Mouse (Mus musculus) olfactory bulb, adult 2 months (tissue): ENCODE results near the gene Als2cl. TPM values are rescaled to one million over a fixed set of nuclear protein-coding genes. Genes with fewer than 3 reads are reported as not detected.

Experiments used
- H3K27ac ChIP-seq: fragments of 200-500 bp; 2 replicates; pipeline ENCODE4 v1.5.1; 2012; ENCODE audit warnings: low read depth, low read length; ENCODE audit not compliant: insufficient read depth
- H3K4me1 ChIP-seq: fragments of 200-500 bp; 2 replicates; pipeline ENCODE4 v1.6.1; 2012; ENCODE audit warnings: low read length; ENCODE audit not compliant: control insufficient read depth, insufficient read depth
- H3K4me3 ChIP-seq: fragments of 200-500 bp; 2 replicates; pipeline ENCODE4 v1.5.1; 2012; ENCODE audit warnings: mild to moderate bottlenecking, low read depth, low read length, moderate library complexity; ENCODE audit not compliant: insufficient read depth
- CTCF ChIP-seq: fragments of 200-500 bp; IDR thresholded peaks from 2 replicates; pipeline ENCODE4 v1.5.1; 2012; ENCODE audit warnings: low read depth, mild to moderate bottlenecking, low read length, moderate library complexity; ENCODE audit not compliant: insufficient read depth
- POLR2A ChIP-seq: fragments of 200-500 bp; IDR thresholded peaks from 2 replicates; pipeline ENCODE4 v1.6.1; 2012; ENCODE audit warnings: mild to moderate bottlenecking, low read depth, low read length, moderate library complexity; ENCODE audit not compliant: insufficient read depth
- WGBS: fragments of 180-500 bp; shearing (Covaris S2); methylation state at CpG from one replicate; pipeline ENCODE4 v1.1.7; 2018; 5-methylcytosine and 5-hydroxymethylcytosine counted together
- polyA plus RNA-seq: library from polyadenylated mRNA; stranded (reverse); fragments of >200 nt; gene quantifications from 2 replicates; pipeline ENCODE4 v1.2.4, GENCODE M21; 2012; ENCODE audit warnings: low replicate concordance; ENCODE audit not compliant: missing spikeins, insufficient read depth, insufficient read length

The Als2cl gene
- polyA plus RNA-seq, 1 experiment: not detected

DNA sequence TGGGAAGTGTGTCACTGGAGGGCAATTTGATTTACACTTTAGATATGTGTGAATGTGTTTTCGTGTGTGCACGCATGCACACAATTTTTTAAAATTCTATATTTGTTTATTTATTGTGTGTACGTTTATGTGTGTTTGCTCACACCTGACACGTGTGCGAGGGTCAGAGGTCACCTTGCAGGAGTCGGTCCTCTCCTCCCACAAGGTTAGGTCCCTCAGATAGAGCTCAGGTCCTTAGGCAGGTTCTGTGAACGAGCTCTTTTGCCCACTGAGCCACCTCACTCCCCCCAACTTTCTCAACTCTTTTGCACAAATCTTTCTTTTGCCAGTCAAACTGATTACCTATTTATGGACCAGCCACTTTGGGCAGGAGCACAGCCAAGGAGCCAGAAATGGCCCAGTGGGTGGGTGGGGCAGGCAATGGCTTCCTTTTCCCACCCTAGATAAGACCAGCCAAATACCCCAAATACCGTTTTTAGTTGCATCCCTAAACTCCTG is 69.2 kb downstream of the Als2cl start:
- WGBS: 89% methylated on average over 8 of the region's 8 CpGs
- no peak overlapping the region for H3K4me3 ChIP-seq
- no peak for TF ChIP-seq POLR2A
- no peak for TF ChIP-seq CTCF
- no peak overlapping the region for H3K27ac ChIP-seq
- H3K4me1 ChIP-seq: peaks cover 5% of the 10 kb centered on the region; the same call in 1 of the 2 replicates

- H3K4me3 ChIP-seq: no peak overlapping the region
- H3K27ac ChIP-seq: no peak overlapping the region
- peaks cover 5% of the 10 kb centered on the region; the same call in 1 of the 2 replicates for H3K4me1 ChIP-seq
- over 99% methylated on average over 3 of the region's 3 CpGs for WGBS
- TF ChIP-seq CTCF: no peak
- no peak for TF ChIP-seq POLR2A
These were observed 70.4 kb downstream of the Als2cl start for GRCm38 (mm10) chr9:110950109-110950508.

Other genes starting within 250 kb of the Als2cl start
- gene Nbeal2, start 225.7 kb upstream of the Als2cl start, polyA plus RNA-seq: not detected in 2 replicates
- not detected in 2 replicates for gene Ccdc12, start 223.4 kb upstream of the Als2cl start, polyA plus RNA-seq
- not detected in 2 replicates for gene Myl3, start 138.0 kb upstream of the Als2cl start, polyA plus RNA-seq
- gene Pth1r, start 132.7 kb upstream of the Als2cl start, polyA plus RNA-seq: not detected in 2 replicates
- not detected in 2 replicates for gene Prss42, start 81.7 kb upstream of the Als2cl start, polyA plus RNA-seq
- not detected in 2 replicates for gene Prss44, start 65.9 kb upstream of the Als2cl start, polyA plus RNA-seq
- gene Prss43, start 53.2 kb upstream of the Als2cl start, polyA plus RNA-seq: not detected in 2 replicates
- gene Prss45, start 45.3 kb upstream of the Als2cl start, polyA plus RNA-seq: not detected in 2 replicates
- not detected in 2 replicates for gene Prss46, start 35.4 kb upstream of the Als2cl start, polyA plus RNA-seq
- not detected in 2 replicates for gene Prss50, start 21.9 kb upstream of the Als2cl start, polyA plus RNA-seq
- gene Tmie, start 243 bp downstream of the Als2cl start, polyA plus RNA-seq: not detected in 2 replicates
- gene Fam240a, start 37.0 kb downstream of the Als2cl start, polyA plus RNA-seq: not detected in 2 replicates
- gene Tdgf1, start 66.3 kb downstream of the Als2cl start, polyA plus RNA-seq: not detected in 2 replicates
- not detected in 2 replicates for gene Lrrc2, start 71.7 kb downstream of the Als2cl start, polyA plus RNA-seq
- gene Rtp3, start 110.7 kb downstream of the Als2cl start, polyA plus RNA-seq: not detected in 2 replicates
- not detected in 2 replicates for gene Ltf, start 139.4 kb downstream of the Als2cl start, polyA plus RNA-seq
- not detected in 2 replicates for gene Ccrl2, start 177.6 kb downstream of the Als2cl start, polyA plus RNA-seq
- not detected in 2 replicates for gene Lrrfip2, start 237.7 kb downstream of the Als2cl start, polyA plus RNA-seq